Mouse (Mus musculus): ENCODE data around the gene Csnk2a1.
"Not testable (repeated sequence)": the region's sequence is repeated elsewhere in the genome, so short reads cannot be mapped to it uniquely, and the experiment has no call there.

Csnk2a1 gene

GRCm38 (mm10) chr2:152230046-152230445 is 3.4 kb downstream of the Csnk2a1 start:
- DNase-seq (ENCODE audit: extremely low read depth, insufficient read length, low spot score) = no peak

- DNase-seq (ENCODE audit: extremely low read depth, insufficient read length, low spot score) = no peak
Measured at GRCm38 (mm10) chr2:152237926-152238325, 11.3 kb downstream of the Csnk2a1 start.

- no peak for DNase-seq (ENCODE audit: extremely low read depth, insufficient read length, low spot score)
Measured at GRCm38 (mm10) chr2:152240580-152240979, 13.9 kb downstream of the Csnk2a1 start.

GRCm38 (mm10) chr2:152247213-152247612 is 20.6 kb downstream of the Csnk2a1 start:
- no peak for DNase-seq (ENCODE audit: extremely low read depth, insufficient read length, low spot score)

- no peak for DNase-seq (ENCODE audit: extremely low read depth, insufficient read length, low spot score)
Measured at GRCm38 (mm10) chr2:152250511-152250910, 23.9 kb downstream of the Csnk2a1 start.

GRCm38 (mm10) chr2:152259739-152260138 is 33.1 kb downstream of the Csnk2a1 start:
- DNase-seq (ENCODE audit: extremely low read depth, insufficient read length, low spot score) = no peak

- no peak for DNase-seq (ENCODE audit: extremely low read depth, insufficient read length, low spot score)
Measured at GRCm38 (mm10) chr2:152273639-152274038, 47.0 kb downstream of the Csnk2a1 start.

GRCm38 (mm10) chr2:152281407-152281806 is 54.8 kb downstream of the Csnk2a1 start:
- DNase-seq (ENCODE audit: extremely low read depth, insufficient read length, low spot score) = no peak

- DNase-seq (ENCODE audit: extremely low read depth, insufficient read length, low spot score) = no peak
Measured at GRCm38 (mm10) chr2:152287560-152287959, 60.9 kb downstream of the Csnk2a1 start.

- DNase-seq (ENCODE audit: extremely low read depth, insufficient read length, low spot score) = no peak
Measured at GRCm38 (mm10) chr2:152288046-152288445, 61.4 kb downstream of the Csnk2a1 start.

- not testable (repeated sequence) for DNase-seq (ENCODE audit: extremely low read depth, insufficient read length, low spot score)
Measured at GRCm38 (mm10) chr2:152289623-152290022, 63.0 kb downstream of the Csnk2a1 start.

GRCm38 (mm10) chr2:152292475-152292874 is 65.8 kb downstream of the Csnk2a1 start:
- DNase-seq (ENCODE audit: extremely low read depth, insufficient read length, low spot score) = no peak

GRCm38 (mm10) chr2:152293179-152293726 is 66.6 kb downstream of the Csnk2a1 start:
- DNase-seq (ENCODE audit: extremely low read depth, insufficient read length, low spot score) = no peak

GRCm38 (mm10) chr2:152293727-152294475 is 67.3 kb downstream of the Csnk2a1 start, which contains the start of gene Tbc1d20:
Gene Tbc1d20 (plus strand): TSS chr2:152293828.
- peak; percentile 93 for DNase-seq (ENCODE audit: extremely low read depth, insufficient read length, low spot score)

- no peak for DNase-seq (ENCODE audit: extremely low read depth, insufficient read length, low spot score)
Measured at GRCm38 (mm10) chr2:152294541-152294940, 67.9 kb downstream of the Csnk2a1 start.

GRCm38 (mm10) chr2:152302862-152303261 is 76.2 kb downstream of the Csnk2a1 start:
- no peak for DNase-seq (ENCODE audit: extremely low read depth, insufficient read length, low spot score)

- no peak for DNase-seq (ENCODE audit: extremely low read depth, insufficient read length, low spot score)
Measured at GRCm38 (mm10) chr2:152303781-152304180, 77.1 kb downstream of the Csnk2a1 start.

GRCm38 (mm10) chr2:152305480-152305879 is 78.8 kb downstream of the Csnk2a1 start:
- no peak for DNase-seq (ENCODE audit: extremely low read depth, insufficient read length, low spot score)

GRCm38 (mm10) chr2:152307186-152307585 is 80.5 kb downstream of the Csnk2a1 start:
- DNase-seq (ENCODE audit: extremely low read depth, insufficient read length, low spot score) = no peak

GRCm38 (mm10) chr2:152312996-152313395 is 86.4 kb downstream of the Csnk2a1 start:
- no peak for DNase-seq (ENCODE audit: extremely low read depth, insufficient read length, low spot score)

- DNase-seq (ENCODE audit: extremely low read depth, insufficient read length, low spot score) = no peak
Measured at GRCm38 (mm10) chr2:152313926-152314325, 87.3 kb downstream of the Csnk2a1 start.

- DNase-seq (ENCODE audit: extremely low read depth, insufficient read length, low spot score) = no peak
Measured at GRCm38 (mm10) chr2:152317054-152317453, 90.4 kb downstream of the Csnk2a1 start.
